Mouse (Mus musculus) hindbrain, embryonic 13.5 days (tissue): ENCODE measurements at regions not wholly inside any gene's neighbourhood (a gene's known extent, or its start where the extent isn't known, plus 50 kb on each side); places are given as distances from the start of the nearest gene placed in this dataset.

Experiments
- ATAC-seq: fragments of 200-750 bp; cut with Nextera tagmentation; 2 replicates; pipeline ENCODE4 v1.8.0; 2017; ENCODE audit warnings: moderate TSS enrichment; ENCODE audit not compliant: low FRiP score
- H3K27ac ChIP-seq: fragments of 300-500 bp; sonication (generic); 2 replicates; pipeline ENCODE4 v1.5.1; 2015; ENCODE audit warnings: inconsistent platforms, mild to moderate bottlenecking, moderate library complexity
- H3K27me3 ChIP-seq: fragments of 300-500 bp; sonication (generic); 2 replicates; pipeline ENCODE4 v1.6.1; 2015; ENCODE audit warnings: mild to moderate bottlenecking, inconsistent platforms
- H3K36me3 ChIP-seq: fragments of 300-500 bp; sonication (generic); 2 replicates; pipeline ENCODE4 v1.6.1; 2015; ENCODE audit warnings: mild to moderate bottlenecking, inconsistent platforms
- H3K4me1 ChIP-seq: fragments of 300-500 bp; sonication (generic); replicated peaks from 2 replicates; pipeline ENCODE4 v1.6.1; 2015; ENCODE audit warnings: inconsistent platforms
- H3K4me2 ChIP-seq: fragments of 300-500 bp; sonication (generic); 2 replicates; pipeline ENCODE4 v1.6.1; 2015; ENCODE audit warnings: inconsistent platforms, mild to moderate bottlenecking, moderate library complexity
- H3K4me3 ChIP-seq: fragments of 300-500 bp; sonication (generic); 2 replicates; pipeline ENCODE4 v1.5.1; 2015; ENCODE audit warnings: mild to moderate bottlenecking, inconsistent platforms
- H3K9ac ChIP-seq: fragments of 300-500 bp; sonication (generic); 2 replicates; pipeline ENCODE4 v1.6.1; 2015; ENCODE audit warnings: mild to moderate bottlenecking, inconsistent platforms
- H3K9me3 ChIP-seq: fragments of 300-500 bp; sonication (generic); 2 replicates; pipeline ENCODE4 v1.6.1; 2016; ENCODE audit warnings: inconsistent platforms
- WGBS: fragments of 180-500 bp; shearing (Covaris S2); methylation state at CpG from one replicate; pipeline ENCODE4 v1.1.7; 2015; 5-methylcytosine and 5-hydroxymethylcytosine counted together

DNA sequence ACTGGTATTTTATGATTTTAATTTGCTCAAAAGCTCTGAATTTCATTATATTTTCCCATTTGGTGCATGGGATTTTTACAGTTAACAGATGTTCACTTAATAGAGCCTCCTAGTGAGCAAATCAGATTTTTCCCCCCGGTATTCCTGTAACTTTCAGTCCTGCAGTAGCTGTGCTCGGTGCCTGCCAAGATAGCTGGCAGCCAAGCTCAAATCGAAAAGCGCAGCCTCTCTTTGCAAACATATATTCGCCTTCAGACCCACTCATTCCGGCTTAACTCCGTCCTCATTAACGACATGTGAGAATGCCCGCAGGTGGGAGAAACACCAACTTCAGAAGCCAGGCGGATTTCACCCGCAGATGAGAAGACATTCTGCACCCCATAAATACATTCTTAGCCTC, 299.7 kb downstream of the Mat2b start:
- no peaks in the 10 kb centered on the region for H3K9me3 ChIP-seq
- H3K4me1 ChIP-seq: peaks cover 27% of the 10 kb centered on the region
- 0 out of 2 replicates have a peak, but pooled peaks have one; percentile 11 for ATAC-seq
- H3K36me3 ChIP-seq: no peaks in the 10 kb centered on the region
- H3K4me2 ChIP-seq: peak overlapping the region; percentile 32
- H3K27ac ChIP-seq: peak overlapping the region; percentile 80
- no peaks in the 10 kb centered on the region for H3K27me3 ChIP-seq
- WGBS: 59% methylated on average over 11 of the region's 11 CpGs
- H3K9ac ChIP-seq: peak overlapping the region; percentile 55; the same call in 1 of the 2 replicates
- H3K4me3 ChIP-seq: no peak overlapping the region

DNA sequence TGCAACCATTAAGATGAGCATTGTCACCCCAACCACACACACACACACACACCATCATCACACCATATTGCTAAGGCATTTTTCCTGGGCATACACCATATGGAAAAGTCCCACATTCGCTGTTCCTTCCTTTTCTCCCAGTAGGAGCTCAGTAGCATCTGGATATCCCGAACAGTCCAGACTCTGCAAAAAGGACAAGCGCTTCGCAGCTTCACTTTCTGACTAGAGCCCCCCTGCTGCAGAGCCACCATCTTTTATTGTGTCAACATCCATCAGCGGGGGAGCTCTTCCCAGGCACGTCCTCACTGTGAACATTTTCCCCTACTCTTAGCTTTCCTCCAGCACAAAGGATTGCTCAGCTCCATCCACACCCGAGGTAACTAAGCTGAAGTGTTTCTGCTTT, 300.1 kb downstream of the Mat2b start:
- no peaks in the 10 kb centered on the region for H3K36me3 ChIP-seq
- peak overlapping the region; percentile 32 for H3K4me2 ChIP-seq
- H3K27me3 ChIP-seq: no peaks in the 10 kb centered on the region
- H3K4me3 ChIP-seq: 0 out of 2 replicates have a peak overlapping the region, but pooled peaks have one; percentile 2
- H3K9ac ChIP-seq: peak overlapping the region; percentile 55; the same call in 1 of the 2 replicates
- H3K9me3 ChIP-seq: no peaks in the 10 kb centered on the region
- ATAC-seq: peak; percentile 81
- H3K27ac ChIP-seq: peak overlapping the region; percentile 80
- H3K4me1 ChIP-seq: peaks cover 27% of the 10 kb centered on the region
- 25% methylated on average over 7 of the region's 7 CpGs for WGBS

DNA sequence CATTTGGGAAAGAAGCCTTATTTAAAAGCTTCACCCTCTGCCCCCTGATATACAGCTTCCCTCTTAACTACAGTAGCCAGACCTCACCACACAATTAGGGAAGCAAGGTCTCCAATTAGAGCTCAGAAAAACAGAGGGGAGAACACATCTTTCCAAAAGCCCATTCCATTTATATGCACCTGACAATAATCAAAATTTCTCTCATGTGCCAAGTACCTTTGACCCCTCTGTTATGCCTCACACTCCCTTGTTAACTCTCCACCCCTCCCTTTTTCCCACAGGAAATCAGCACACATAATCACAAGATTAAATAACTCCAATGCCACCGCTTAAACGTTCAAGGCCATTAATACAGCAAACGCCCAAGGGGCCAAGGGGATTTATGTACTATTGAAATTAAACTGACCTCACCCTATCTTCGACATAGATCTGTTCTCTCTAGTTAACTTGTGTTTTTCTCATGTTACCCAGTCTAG, 300.7 kb downstream of the Mat2b start:
- 33% methylated on average over 4 of the region's 4 CpGs for WGBS
- H3K36me3 ChIP-seq: no peaks in the 10 kb centered on the region
- no peak overlapping the region for H3K4me2 ChIP-seq
- H3K4me3 ChIP-seq: no peak overlapping the region
- peaks cover 27% of the 10 kb centered on the region for H3K4me1 ChIP-seq
- H3K9me3 ChIP-seq: no peaks in the 10 kb centered on the region
- H3K27ac ChIP-seq: peak overlapping the region; percentile 80; the same call in 1 of the 2 replicates
- no peaks in the 10 kb centered on the region for H3K27me3 ChIP-seq
- H3K9ac ChIP-seq: no peak overlapping the region
- peak; percentile 23; the same call in 1 of the 2 replicates for ATAC-seq

DNA sequence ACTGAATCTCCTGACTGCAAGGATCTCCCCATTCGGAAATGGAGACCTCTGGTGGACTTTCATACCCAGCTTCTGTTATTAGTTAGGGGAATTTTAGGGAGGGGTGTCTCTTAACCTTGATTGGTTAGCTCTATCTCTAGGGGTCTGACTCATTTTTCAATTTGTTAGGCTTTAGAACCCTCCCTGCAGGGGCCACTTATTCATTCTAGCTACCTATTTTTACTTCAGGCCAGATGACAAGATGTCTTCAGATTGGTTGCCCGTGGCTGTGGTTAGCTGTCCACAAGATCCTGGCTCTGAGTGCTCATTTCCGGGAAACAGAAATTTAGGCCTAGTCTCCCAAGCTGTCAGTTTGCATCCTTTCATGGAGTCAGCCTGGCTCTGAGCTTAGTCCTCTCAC, 314.3 kb downstream of the Mat2b start:
- H3K4me2 ChIP-seq: no peak overlapping the region
- WGBS: 71% methylated on average over 3 of the region's 3 CpGs
- ATAC-seq: no peak

DNA sequence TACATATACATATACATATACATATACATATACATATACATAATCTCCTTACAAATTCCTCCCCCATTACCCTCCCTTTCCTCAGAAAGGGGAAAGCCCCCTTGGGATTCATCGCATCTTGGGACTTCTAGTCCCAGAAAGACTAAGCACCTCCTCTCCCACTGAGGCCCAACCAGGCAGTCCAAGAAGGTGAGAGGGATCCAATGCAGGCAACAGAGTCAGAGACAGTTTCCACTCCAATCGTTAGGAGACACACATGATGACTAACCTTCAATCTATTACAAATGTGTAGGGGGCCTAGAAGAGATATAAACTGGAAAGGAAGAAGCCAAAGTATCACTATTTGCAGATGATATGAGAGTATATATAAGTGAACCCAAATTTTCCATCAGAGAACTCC, 323.3 kb downstream of the Mat2b start:
- no peaks in the 10 kb centered on the region for H3K9me3 ChIP-seq
- 91% methylated on average over 2 of the region's 2 CpGs for WGBS

More for the DNA sequence above, 314.3 kb downstream of the Mat2b start:
- Histone ChIP-seq H3K4me1 (no peaks in the 10 kb centered on the region), H3K9ac (no peak overlapping the region), H3K9me3 (no peaks in the 10 kb centered on the region), H3K27ac (no peak overlapping the region), H3K27me3 (no peaks in the 10 kb centered on the region), H3K4me3 (no peak overlapping the region), H3K36me3 (no peaks in the 10 kb centered on the region)

DNA sequence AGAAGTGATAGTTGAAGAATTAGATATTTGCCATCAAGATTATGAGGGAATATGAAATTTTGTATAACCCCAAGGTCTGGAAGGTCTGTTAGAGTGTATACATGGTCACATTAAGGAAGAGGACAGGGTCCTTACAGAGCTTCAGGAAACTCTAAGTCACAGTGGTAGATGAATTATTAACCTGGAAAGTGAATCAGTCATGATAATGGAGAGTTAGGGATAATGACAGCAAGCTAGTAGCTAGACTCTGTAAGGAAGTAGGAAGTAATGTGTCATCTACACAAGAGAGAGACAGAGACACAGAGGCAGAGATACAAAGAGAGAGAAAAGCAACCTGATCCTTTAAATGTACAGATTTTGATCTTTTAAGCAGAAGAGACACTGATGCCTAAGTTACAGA, 328.4 kb downstream of the Mat2b start:
- Histone ChIP-seq H3K36me3 (no peaks in the 10 kb centered on the region), H3K4me2 (no peak overlapping the region), H3K27me3 (no peaks in the 10 kb centered on the region), H3K4me1 (peaks cover 5% of the 10 kb centered on the region; the same call in 1 of the 2 replicates), H3K9me3 (no peaks in the 10 kb centered on the region), H3K9ac (no peak overlapping the region), H3K27ac (no peak overlapping the region), H3K4me3 (no peak overlapping the region)
- ATAC-seq: no peak

More for the DNA sequence above, 323.3 kb downstream of the Mat2b start:
- Histone ChIP-seq H3K27me3 (no peaks in the 10 kb centered on the region), H3K27ac (no peak overlapping the region), H3K9ac (no peak overlapping the region), H3K36me3 (no peaks in the 10 kb centered on the region), H3K4me2 (no peak overlapping the region), H3K4me1 (no peaks in the 10 kb centered on the region), H3K4me3 (no peak overlapping the region)
- no peak for ATAC-seq

DNA sequence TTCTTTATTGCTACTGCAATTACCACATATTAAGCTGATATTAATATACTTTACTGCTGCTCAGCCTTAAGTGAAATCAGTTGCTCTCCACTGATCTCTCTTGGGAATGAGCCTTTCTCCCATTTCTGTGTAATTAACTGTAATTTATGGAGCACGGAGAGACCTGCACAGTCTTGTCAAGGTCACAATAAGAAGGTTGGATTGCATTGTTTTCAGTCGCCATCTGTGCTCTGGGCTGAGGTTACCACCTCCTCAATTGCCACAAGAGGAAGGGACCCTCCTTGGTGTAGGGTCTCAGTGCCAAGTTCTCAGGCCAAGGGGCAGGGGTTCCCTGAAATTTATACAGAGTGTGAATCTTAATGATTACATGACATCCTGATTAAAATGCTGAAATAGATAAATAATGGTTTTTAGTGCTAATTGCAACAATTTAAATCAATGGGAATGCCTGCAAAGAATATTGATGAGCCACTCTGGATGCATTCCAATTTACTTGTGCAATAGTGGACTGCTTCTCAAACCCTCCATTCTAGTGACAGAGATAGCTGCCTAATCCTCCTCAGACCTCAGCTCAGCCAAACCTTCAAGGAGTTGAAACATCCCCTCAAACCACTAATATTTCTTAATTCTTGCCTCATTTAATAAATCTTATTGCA, 332.3 kb downstream of the Mat2b start:
- Histone ChIP-seq H3K9ac (no peak overlapping the region), H3K27me3 (no peaks in the 10 kb centered on the region), H3K36me3 (no peaks in the 10 kb centered on the region), H3K27ac (0 out of 2 replicates have a peak overlapping the region, but pooled peaks have one; percentile 15), H3K4me1 (peaks cover 5% of the 10 kb centered on the region; the same call in 1 of the 2 replicates), H3K4me2 (no peak overlapping the region), H3K9me3 (no peaks in the 10 kb centered on the region), H3K4me3 (no peak overlapping the region)
- WGBS: 17% methylated on average over 2 of the region's 2 CpGs
- 0 out of 2 replicates have a peak, but pooled peaks have one; percentile 17 for ATAC-seq
